Mouse (Mus musculus): ENCODE measurements around the gene Soga1. TPM values are rescaled to one million over a fixed set of nuclear protein-coding genes. Genes with fewer than 3 reads are reported as not detected.

Soga1 gene
- total RNA-seq, 1 experiment: 11.8 TPM

DNA sequence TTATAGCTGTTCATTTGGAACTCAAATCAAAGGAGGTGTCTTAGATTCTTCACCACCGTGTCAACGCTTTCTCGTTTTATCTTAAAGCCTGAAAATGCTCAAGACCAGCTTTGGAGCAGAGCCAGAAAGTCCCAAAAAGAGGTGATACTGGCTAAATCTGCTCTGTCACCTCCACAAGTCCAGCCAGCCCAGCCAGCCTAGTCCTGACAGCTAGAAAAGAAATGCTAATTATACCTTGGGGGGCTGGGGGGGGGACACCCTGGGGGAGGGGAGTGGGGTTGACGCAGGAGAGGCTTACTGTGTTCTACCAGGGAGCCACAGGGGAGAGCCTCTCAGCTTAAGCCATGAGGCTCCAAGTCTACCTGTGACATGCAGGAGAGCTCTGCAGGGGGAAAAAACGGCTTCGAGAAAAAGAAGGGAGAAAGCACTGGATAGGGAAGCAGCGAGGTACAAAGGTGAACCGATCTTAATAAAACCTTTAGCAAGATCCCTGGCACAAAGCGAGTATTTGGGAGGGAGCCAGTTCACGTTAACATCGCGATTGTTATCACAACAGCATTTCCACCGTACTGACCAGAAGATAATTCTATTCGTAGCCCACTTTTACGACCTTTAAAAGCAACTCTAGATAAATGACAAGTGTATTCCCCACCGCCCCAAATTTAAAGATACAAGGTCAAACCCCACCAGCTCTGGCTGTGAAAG lies 88.2 kb downstream of the Soga1 start:
- no peak for DNase-seq (ENCODE audit: low read depth, low spot score)
- Histone ChIP-seq H3K36me3 (ENCODE audit: control insufficient read depth, insufficient read depth, low read length, poor library complexity, severe bottlenecking) (peaks cover 8% of the 10 kb centered on the region), H3K4me1 (ENCODE audit: control insufficient read depth in 2 of 2, insufficient read depth in 2 of 2, low read length in 2 of 2, poor library complexity in 1 of 2) (no peaks in the 10 kb centered on the region), H3K9ac (ENCODE audit: insufficient read depth, low read depth, low read length, poor library complexity, severe bottlenecking) (peak overlapping the region; percentile 80), H3K27ac (ENCODE audit: insufficient read depth, low read depth, low read length, poor library complexity, severe bottlenecking) (no peak overlapping the region), H3K4me3 (ENCODE audit: insufficient read depth in 1 of 2, low read depth in 1 of 2, low read length in 2 of 2, poor library complexity in 1 of 2, severe bottlenecking in 1 of 2) (peak overlapping the region; percentile 72 to 85), H3K9me3 (ENCODE audit: control insufficient read depth, insufficient read depth, low read depth, low read length) (no peaks in the 10 kb centered on the region)
- TF ChIP-seq ZC3H11A (IDR thresholded peaks at IDR 0.05; ENCODE audit: borderline replicate concordance, low read depth, low read length) (no peak), ZNF384 (IDR thresholded peaks at IDR 0.05; ENCODE audit: low read depth, low read length) (no peak), HCFC1 (IDR thresholded peaks at IDR 0.05; ENCODE audit: borderline replicate concordance, insufficient read depth, low read length) (no peak)
- in situ Hi-C loops (cut with MboI; ENCODE audit: low sequenced_read_pairs in 2 of 2, unreplicated experiment in 2 of 2): no loop called here

DNA sequence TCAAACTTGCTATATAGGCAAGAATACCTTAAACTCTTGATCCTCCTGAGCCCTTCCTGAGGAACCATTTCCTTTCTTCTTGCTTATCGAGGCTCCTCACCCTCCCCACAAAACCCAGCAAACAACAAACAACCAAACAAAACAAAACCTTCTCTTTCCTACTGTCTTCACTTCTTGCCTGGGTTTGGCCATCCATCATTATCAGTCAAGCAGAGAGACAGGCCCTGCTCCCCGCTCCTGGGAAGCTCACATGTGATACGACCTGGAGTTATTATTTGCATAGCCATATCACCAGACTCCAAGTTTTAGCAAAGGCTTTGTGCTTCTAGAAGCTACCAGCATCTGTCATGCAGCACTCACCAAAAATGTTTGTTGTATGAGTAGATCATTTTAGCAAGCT lies 91.7 kb downstream of the Soga1 start:
- H3K27ac ChIP-seq (ENCODE audit: insufficient read depth, low read depth, low read length, poor library complexity, severe bottlenecking): no peak overlapping the region
- H3K9me3 ChIP-seq (ENCODE audit: control insufficient read depth, insufficient read depth, low read depth, low read length): no peaks in the 10 kb centered on the region
- H3K9ac ChIP-seq (ENCODE audit: insufficient read depth, low read depth, low read length, poor library complexity, severe bottlenecking): no peak overlapping the region
- H3K4me3 ChIP-seq (ENCODE audit: insufficient read depth in 1 of 2, low read depth in 1 of 2, low read length in 2 of 2, poor library complexity in 1 of 2, severe bottlenecking in 1 of 2): no peak overlapping the region
- in situ Hi-C loops (cut with MboI; ENCODE audit: low sequenced_read_pairs in 2 of 2, unreplicated experiment in 2 of 2): no loop called here
- no peaks in the 10 kb centered on the region for H3K36me3 ChIP-seq (ENCODE audit: control insufficient read depth, insufficient read depth, low read length, poor library complexity, severe bottlenecking)
- no peak for TF ChIP-seq MAFK (IDR thresholded peaks at IDR 0.05; ENCODE audit: insufficient read depth, low read depth, low read length)
- TF ChIP-seq ZC3H11A (IDR thresholded peaks at IDR 0.05; ENCODE audit: borderline replicate concordance, low read depth, low read length): no peak
- TF ChIP-seq CHD2 (IDR thresholded peaks at IDR 0.05; ENCODE audit: low read depth, low read length): no peak
- TF ChIP-seq ZNF384 (IDR thresholded peaks at IDR 0.05; ENCODE audit: low read depth, low read length): no peak
- no peak for TF ChIP-seq HCFC1 (IDR thresholded peaks at IDR 0.05; ENCODE audit: borderline replicate concordance, insufficient read depth, low read length)
- DNase-seq (ENCODE audit: low read depth, low spot score): no peak
- peaks cover 2 to 5% of the 10 kb centered on the region in 2 experiments; a peak in 2 of 4 replicates for H3K4me1 ChIP-seq (ENCODE audit: control insufficient read depth in 2 of 2, insufficient read depth in 2 of 2, low read length in 2 of 2, poor library complexity in 1 of 2)

DNA sequence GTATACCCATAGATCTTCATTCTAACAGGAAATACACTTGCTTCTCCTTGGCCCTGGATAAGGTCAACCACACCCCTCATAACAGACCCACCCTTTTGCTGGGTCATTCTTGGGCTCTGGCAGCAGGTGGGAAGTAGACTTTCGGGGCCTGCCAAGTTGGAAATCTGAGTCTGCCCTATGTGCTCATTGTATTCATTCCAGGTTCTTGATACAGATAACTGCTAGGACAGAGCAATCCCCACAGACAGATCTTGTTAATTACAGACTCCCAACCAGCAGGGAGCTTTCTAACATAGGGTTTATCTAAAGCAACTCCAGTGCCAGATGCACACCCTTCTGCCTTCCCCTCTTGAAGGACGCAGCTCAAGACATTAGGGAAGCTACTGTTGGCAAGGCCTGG lies 96.2 kb downstream of the Soga1 start:
- Histone ChIP-seq H3K4me3 (ENCODE audit: insufficient read depth in 1 of 2, low read depth in 1 of 2, low read length in 2 of 2, poor library complexity in 1 of 2, severe bottlenecking in 1 of 2) (no peak overlapping the region), H3K9ac (ENCODE audit: insufficient read depth, low read depth, low read length, poor library complexity, severe bottlenecking) (no peak overlapping the region), H3K27ac (ENCODE audit: insufficient read depth, low read depth, low read length, poor library complexity, severe bottlenecking) (no peak overlapping the region), H3K9me3 (ENCODE audit: control insufficient read depth, insufficient read depth, low read depth, low read length) (no peaks in the 10 kb centered on the region), H3K36me3 (ENCODE audit: control insufficient read depth, insufficient read depth, low read length, poor library complexity, severe bottlenecking) (no peaks in the 10 kb centered on the region), H3K4me1 (ENCODE audit: control insufficient read depth in 2 of 2, insufficient read depth in 2 of 2, low read length in 2 of 2, poor library complexity in 1 of 2) (peaks cover 7 to 9% of the 10 kb centered on the region in 2 experiments; a peak in 2 of 4 replicates)
- DNase-seq (ENCODE audit: low read depth, low spot score): no peak
- TF ChIP-seq HCFC1 (IDR thresholded peaks at IDR 0.05; ENCODE audit: borderline replicate concordance, insufficient read depth, low read length): no peak
- no peak for TF ChIP-seq CHD2 (IDR thresholded peaks at IDR 0.05; ENCODE audit: low read depth, low read length)
- no peak for TF ChIP-seq ZC3H11A (IDR thresholded peaks at IDR 0.05; ENCODE audit: borderline replicate concordance, low read depth, low read length)
- no peak for TF ChIP-seq MAFK (IDR thresholded peaks at IDR 0.05; ENCODE audit: insufficient read depth, low read depth, low read length)
- in situ Hi-C loops (cut with MboI; ENCODE audit: low sequenced_read_pairs in 2 of 2, unreplicated experiment in 2 of 2): no loop called here

DNA sequence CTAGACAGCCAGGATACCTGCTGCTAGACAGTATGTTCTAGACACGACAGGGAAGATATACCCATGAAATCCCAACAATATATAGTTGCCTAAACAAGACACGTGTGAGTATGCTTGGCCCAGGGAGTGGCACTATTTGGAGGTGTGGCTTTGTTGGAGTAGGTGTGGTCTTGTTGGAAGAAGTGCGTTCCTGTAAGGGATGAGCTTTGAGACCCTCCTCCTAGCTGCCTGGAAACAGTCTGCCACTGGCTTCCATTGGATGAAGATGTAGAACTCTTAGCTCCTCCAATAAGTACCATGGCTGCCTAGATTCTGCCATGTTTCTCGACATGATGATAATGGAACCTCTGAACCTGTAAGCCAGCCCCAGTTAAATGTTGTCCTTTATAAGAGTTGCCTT lies 97.8 kb downstream of the Soga1 start:
- no peak for DNase-seq (ENCODE audit: low read depth, low spot score)
- H3K4me1 ChIP-seq (ENCODE audit: control insufficient read depth in 2 of 2, insufficient read depth in 2 of 2, low read length in 2 of 2, poor library complexity in 1 of 2): peaks cover 7 to 9% of the 10 kb centered on the region in 2 experiments; a peak in 2 of 4 replicates
- no peak overlapping the region for H3K27ac ChIP-seq (ENCODE audit: insufficient read depth, low read depth, low read length, poor library complexity, severe bottlenecking)
- H3K36me3 ChIP-seq (ENCODE audit: control insufficient read depth, insufficient read depth, low read length, poor library complexity, severe bottlenecking): no peaks in the 10 kb centered on the region
- no peak for TF ChIP-seq MAFK (IDR thresholded peaks at IDR 0.05; ENCODE audit: insufficient read depth, low read depth, low read length)
- no peak for TF ChIP-seq ZNF384 (IDR thresholded peaks at IDR 0.05; ENCODE audit: low read depth, low read length)
- TF ChIP-seq ZC3H11A (IDR thresholded peaks at IDR 0.05; ENCODE audit: borderline replicate concordance, low read depth, low read length): no peak
- no peak for TF ChIP-seq CHD2 (IDR thresholded peaks at IDR 0.05; ENCODE audit: low read depth, low read length)
- no peak for TF ChIP-seq HCFC1 (IDR thresholded peaks at IDR 0.05; ENCODE audit: borderline replicate concordance, insufficient read depth, low read length)
- no peak overlapping the region for H3K4me3 ChIP-seq (ENCODE audit: insufficient read depth in 1 of 2, low read depth in 1 of 2, low read length in 2 of 2, poor library complexity in 1 of 2, severe bottlenecking in 1 of 2)
- in situ Hi-C loops (cut with MboI; ENCODE audit: low sequenced_read_pairs in 2 of 2, unreplicated experiment in 2 of 2): no loop called here
- H3K9ac ChIP-seq (ENCODE audit: insufficient read depth, low read depth, low read length, poor library complexity, severe bottlenecking): no peak overlapping the region
- H3K9me3 ChIP-seq (ENCODE audit: control insufficient read depth, insufficient read depth, low read depth, low read length): no peaks in the 10 kb centered on the region

All from ES-E14 (cell line).